Mouse (Mus musculus): Measurements from ENCODE around the gene Esam.
A peak's percentile ranks its signal among the peaks of the same experiment; 100 is the strongest.

Esam gene

GRCm38 (mm10) chr9:37527396-37528224 is at the start of gene Esam:
Esam (plus strand) TSS chr9:37528078.
- no peak for DNase-seq (ENCODE audit: low read depth, low spot score)

- no peak for DNase-seq (ENCODE audit: low read depth, low spot score)
Observed at GRCm38 (mm10) chr9:37485146-37485545, 42.7 kb upstream of the Esam start.

- DNase-seq (ENCODE audit: low read depth, low spot score), result no peak
Observed at GRCm38 (mm10) chr9:37488041-37488440, 39.8 kb upstream of the Esam start.

GRCm38 (mm10) chr9:37488611-37489396 is 39.1 kb upstream of the Esam start, which contains the start of gene Msantd2:
Msantd2 (plus strand) TSS chr9:37489319.
- peak; percentile 55 for DNase-seq (ENCODE audit: low read depth, low spot score)

GRCm38 (mm10) chr9:37489446-37490120 is 38.3 kb upstream of the Esam start:
- no peak for DNase-seq (ENCODE audit: low read depth, low spot score)

GRCm38 (mm10) chr9:37495761-37496160 is 32.1 kb upstream of the Esam start:
- DNase-seq (ENCODE audit: low read depth, low spot score), result no peak

GRCm38 (mm10) chr9:37496325-37496724 is 31.6 kb upstream of the Esam start:
- no peak for DNase-seq (ENCODE audit: low read depth, low spot score)

GRCm38 (mm10) chr9:37500201-37500600 is 27.7 kb upstream of the Esam start:
- no peak for DNase-seq (ENCODE audit: low read depth, low spot score)

- DNase-seq (ENCODE audit: low read depth, low spot score), result no peak
Observed at GRCm38 (mm10) chr9:37501170-37501569, 26.7 kb upstream of the Esam start.

- DNase-seq (ENCODE audit: low read depth, low spot score), result no peak
Observed at GRCm38 (mm10) chr9:37504348-37504747, 23.5 kb upstream of the Esam start.

GRCm38 (mm10) chr9:37506023-37506422 is 21.9 kb upstream of the Esam start:
- DNase-seq (ENCODE audit: low read depth, low spot score), result no peak

- no peak for DNase-seq (ENCODE audit: low read depth, low spot score)
Observed at GRCm38 (mm10) chr9:37512097-37512496, 15.8 kb upstream of the Esam start.

- DNase-seq (ENCODE audit: low read depth, low spot score), result no peak
Observed at GRCm38 (mm10) chr9:37514456-37514855, 13.4 kb upstream of the Esam start.

GRCm38 (mm10) chr9:37517467-37517866 is 10.4 kb upstream of the Esam start:
- DNase-seq (ENCODE audit: low read depth, low spot score), result no peak

GRCm38 (mm10) chr9:37518991-37519390 is 8.9 kb upstream of the Esam start:
- no peak for DNase-seq (ENCODE audit: low read depth, low spot score)

- DNase-seq (ENCODE audit: low read depth, low spot score), result no peak
Observed at GRCm38 (mm10) chr9:37519995-37520394, 7.9 kb upstream of the Esam start.

GRCm38 (mm10) chr9:37525461-37525860 is 2.4 kb upstream of the Esam start:
- no peak for DNase-seq (ENCODE audit: low read depth, low spot score)

GRCm38 (mm10) chr9:37526443-37527395 is 1.2 kb upstream of the Esam start:
- DNase-seq (ENCODE audit: low read depth, low spot score), result no peak

GRCm38 (mm10) chr9:37528225-37528970 is 520 bp downstream of the Esam start:
- no peak for DNase-seq (ENCODE audit: low read depth, low spot score)

All from brain, embryonic 18.5 days (tissue).